Mouse (Mus musculus) urinary bladder, postnatal 36 days (tissue): ENCODE results near the gene Slc25a23.

Experiments
- DNase-seq, 2 experiments: peaks; one replicate each; pipeline ENCODE4 v3.0.0; 2022; ENCODE audit warnings: low spot score in 2 of 2, mixed read lengths in 1 of 2

Gene Slc25a23

GRCm38 (mm10) chr17:57059486-57059977 lies at the start of gene Slc25a23:
TSS of gene Slc25a23 (minus strand) at chr17:57059863.
- DNase-seq = peak; percentile 31 to 54

- DNase-seq = no peak
Observed at GRCm38 (mm10) chr17:57108666-57109171, 49.1 kb upstream of the Slc25a23 start.

GRCm38 (mm10) chr17:57108040-57108665 lies 48.5 kb upstream of the Slc25a23 start:
- no peak for DNase-seq

GRCm38 (mm10) chr17:57107064-57107463 lies 47.4 kb upstream of the Slc25a23 start:
- no peak for DNase-seq

GRCm38 (mm10) chr17:57106035-57106368 lies 46.3 kb upstream of the Slc25a23 start:
- DNase-seq = no peak

GRCm38 (mm10) chr17:57105181-57106034 lies 45.7 kb upstream of the Slc25a23 start, which contains the start of gene Tnfsf9:
TSS of gene Tnfsf9 (plus strand) at chr17:57105325.
- no peak for DNase-seq

GRCm38 (mm10) chr17:57104496-57104895 lies 44.8 kb upstream of the Slc25a23 start:
- DNase-seq = no peak

GRCm38 (mm10) chr17:57102276-57102675 lies 42.6 kb upstream of the Slc25a23 start:
- no peak for DNase-seq

GRCm38 (mm10) chr17:57099629-57100325 lies 40.1 kb upstream of the Slc25a23 start:
- DNase-seq = no peak

GRCm38 (mm10) chr17:57098321-57098720 lies 38.7 kb upstream of the Slc25a23 start:
- DNase-seq = no peak

GRCm38 (mm10) chr17:57096623-57096920 lies 36.9 kb upstream of the Slc25a23 start:
- peak; percentile 71 to 83 for DNase-seq

- peak; percentile 42 to 46 for DNase-seq
Observed at GRCm38 (mm10) chr17:57095855-57096622, 36.4 kb upstream of the Slc25a23 start.

- DNase-seq = no peak
Observed at GRCm38 (mm10) chr17:57094222-57094621, 34.6 kb upstream of the Slc25a23 start.

- DNase-seq = no peak
Observed at GRCm38 (mm10) chr17:57087049-57087832, 27.6 kb upstream of the Slc25a23 start, which contains the start of gene Tubb4a. TSS of gene Tubb4a (minus strand) at chr17:57087782.

GRCm38 (mm10) chr17:57085970-57086757 lies 26.5 kb upstream of the Slc25a23 start:
- DNase-seq = no peak

GRCm38 (mm10) chr17:57082481-57082880 lies 22.8 kb upstream of the Slc25a23 start:
- no peak for DNase-seq

- DNase-seq = no peak
Observed at GRCm38 (mm10) chr17:57081234-57081842, 21.7 kb upstream of the Slc25a23 start.

GRCm38 (mm10) chr17:57079919-57080318 lies 20.3 kb upstream of the Slc25a23 start:
- no peak for DNase-seq

GRCm38 (mm10) chr17:57078336-57078735 lies 18.7 kb upstream of the Slc25a23 start, which contains the start of gene Dennd1c:
TSS of gene Dennd1c (minus strand) at chr17:57078514.
- no peak for DNase-seq
